Mouse (Mus musculus) liver, embryonic 12.5 days (tissue): ENCODE data around the gene Emilin3. TPM values are rescaled to one million over a fixed set of nuclear protein-coding genes. Genes with fewer than 3 reads are reported as not detected.

ENCODE experiments used
- ATAC-seq: fragments of 200-750 bp; cut with Nextera tagmentation; 2 replicates; pipeline ENCODE4 v1.8.0; 2017; ENCODE audit warnings: moderate number of reproducible peaks, mild to moderate bottlenecking, moderate library complexity
- H3K27ac ChIP-seq: fragments of 300-500 bp; sonication (generic); 2 replicates; pipeline ENCODE4 v1.5.1; 2016; ENCODE audit warnings: mild to moderate bottlenecking
- H3K27me3 ChIP-seq: fragments of 300-500 bp; sonication (generic); replicated peaks from 2 replicates; pipeline ENCODE4 v1.6.1; 2016; ENCODE audit warnings: mild to moderate bottlenecking, moderate library complexity
- H3K36me3 ChIP-seq: fragments of 300-500 bp; sonication (generic); 2 replicates; pipeline ENCODE4 v1.6.1; 2016; ENCODE audit warnings: mild to moderate bottlenecking, moderate library complexity
- H3K4me1 ChIP-seq: fragments of 300-500 bp; sonication (generic); 2 replicates; pipeline ENCODE4 v1.6.1; 2016
- H3K4me2 ChIP-seq: fragments of 300-500 bp; sonication (generic); 2 replicates; pipeline ENCODE4 v1.6.1; 2016; ENCODE audit warnings: mild to moderate bottlenecking, moderate library complexity
- H3K4me3 ChIP-seq: fragments of 300-500 bp; sonication (generic); 2 replicates; pipeline ENCODE4 v1.5.1; 2016; ENCODE audit warnings: mild to moderate bottlenecking, moderate library complexity
- H3K9ac ChIP-seq: fragments of 300-500 bp; sonication (generic); 2 replicates; pipeline ENCODE4 v1.6.1; 2016; ENCODE audit warnings: mild to moderate bottlenecking, moderate library complexity
- H3K9me3 ChIP-seq: fragments of 300-500 bp; sonication (generic); replicated peaks from 2 replicates; pipeline ENCODE4 v1.6.1; 2016; ENCODE audit warnings: mild to moderate bottlenecking, moderate library complexity
- WGBS: fragments of 180-500 bp; shearing (Covaris S2); methylation state at CpG from one replicate; pipeline ENCODE4 v1.1.7; 2016; ENCODE audit not compliant: insufficient replicate concordance; 5-methylcytosine and 5-hydroxymethylcytosine counted together
- polyA plus RNA-seq: library from polyadenylated mRNA; unstranded; fragments of >200 nt; fragmentation: Nextera tagmentation; extraction: Ambion mirVana; gene quantifications from 2 replicates; pipeline ENCODE4 v1.2.1, GENCODE M21; 2016

The Emilin3 gene
- polyA plus RNA-seq, 1 experiment from 2014 or later = 0.99 TPM

DNA sequence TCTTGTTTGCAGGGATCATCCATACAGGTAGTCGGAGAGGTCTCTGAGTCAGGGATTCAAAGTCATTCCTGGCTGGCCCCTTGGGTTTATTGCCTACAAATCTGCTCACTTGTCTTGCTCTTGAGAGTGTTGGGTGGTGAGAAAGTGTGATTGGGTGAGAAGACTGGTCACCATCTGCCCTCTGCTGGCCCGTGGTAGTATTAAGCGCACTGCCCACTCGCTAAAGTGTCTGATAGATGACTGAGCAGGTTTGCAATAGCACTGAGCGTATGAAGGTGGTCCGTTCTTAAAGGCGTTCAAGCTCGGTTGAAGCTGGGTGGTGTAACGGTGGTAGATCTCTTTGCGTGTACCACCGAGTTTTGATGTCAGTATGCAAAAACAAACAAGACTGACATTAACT, 24.8 kb downstream of the Emilin3 start:
- no peaks in the 10 kb centered on the region for H3K9me3 ChIP-seq
- H3K36me3 ChIP-seq = no peaks in the 10 kb centered on the region
- WGBS = 1% methylated on average over 11 of the region's 11 CpGs
- H3K4me3 ChIP-seq = peak overlapping the region; percentile 57
- H3K9ac ChIP-seq = peak overlapping the region; percentile 60; the same call in 1 of the 2 replicates
- no peak overlapping the region; the same call in 1 of the 2 replicates for H3K27ac ChIP-seq
- H3K4me2 ChIP-seq = peak overlapping the region; percentile 85
- peak; percentile 77 for ATAC-seq
- peaks cover 11% of the 10 kb centered on the region for H3K4me1 ChIP-seq
- peaks cover 20% of the 10 kb centered on the region for H3K27me3 ChIP-seq

DNA sequence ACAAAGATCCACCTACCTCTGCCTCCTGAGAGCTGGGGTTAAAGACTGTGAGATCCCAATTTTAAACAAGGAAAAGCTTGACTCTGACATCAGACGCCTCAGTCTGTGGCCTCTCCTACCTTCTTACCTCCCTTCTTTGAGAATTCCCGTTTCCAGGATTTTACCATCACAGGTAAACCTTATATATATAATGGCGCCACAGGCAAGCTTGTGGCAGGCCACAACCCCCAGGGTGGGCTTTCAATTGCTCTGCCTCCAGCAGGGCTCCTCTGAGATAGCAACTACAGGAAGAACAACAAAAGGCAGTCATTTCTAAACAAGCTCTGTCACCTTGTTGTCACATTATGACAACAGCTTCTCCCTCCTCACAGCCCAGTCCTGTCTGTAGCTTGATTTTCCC, 25.9 kb downstream of the Emilin3 start:
- H3K4me1 ChIP-seq = peaks cover 11% of the 10 kb centered on the region
- H3K36me3 ChIP-seq = no peaks in the 10 kb centered on the region
- H3K4me2 ChIP-seq = no peak overlapping the region
- ATAC-seq = no peak
- no peak overlapping the region for H3K4me3 ChIP-seq
- 60% methylated on average over 3 of the region's 3 CpGs for WGBS
- no peaks in the 10 kb centered on the region for H3K9me3 ChIP-seq
- H3K9ac ChIP-seq = no peak overlapping the region
- H3K27me3 ChIP-seq = peaks cover 20% of the 10 kb centered on the region
- H3K27ac ChIP-seq = no peak overlapping the region

DNA sequence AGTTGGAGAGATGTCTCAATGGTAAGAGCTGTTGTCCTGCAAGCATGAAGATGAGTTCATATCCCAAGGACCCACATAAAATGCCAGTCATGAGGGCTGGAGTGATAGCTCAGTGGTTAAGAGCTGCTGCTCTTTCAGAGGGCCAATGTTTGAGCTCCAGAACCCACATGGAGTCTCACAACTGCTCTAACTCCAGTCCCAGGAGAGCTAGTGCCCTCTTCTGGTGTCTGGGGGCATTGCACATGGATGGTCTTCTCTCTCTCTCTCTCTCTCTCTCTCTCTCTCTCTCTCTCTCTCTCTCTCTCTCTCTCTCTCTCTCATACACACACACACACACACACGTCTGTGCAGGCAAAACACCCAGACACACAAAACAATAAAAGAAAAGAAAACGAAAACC, 27.3 kb downstream of the Emilin3 start:
- H3K4me1 ChIP-seq = peaks cover 11% of the 10 kb centered on the region

DNA sequence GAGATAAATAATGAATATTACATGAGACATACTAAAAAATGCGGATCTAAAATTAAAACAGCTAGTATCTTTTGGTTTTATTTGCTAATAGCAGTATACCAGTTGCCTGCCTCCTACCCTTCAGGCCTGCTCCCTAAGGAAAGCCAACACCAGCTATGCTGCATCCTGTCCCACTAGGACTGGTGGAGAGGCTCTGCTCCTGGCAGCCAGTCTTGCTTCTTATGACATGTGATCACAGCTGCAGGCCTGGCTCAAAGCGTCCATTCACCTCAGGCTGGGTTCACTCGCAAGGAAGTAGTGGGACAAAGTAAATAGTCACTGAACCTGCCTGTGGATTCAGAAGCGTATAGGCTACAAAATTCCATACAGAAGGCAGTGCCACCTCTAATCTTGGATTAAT, 28.2 kb downstream of the Emilin3 start:
- H3K4me1 ChIP-seq = peaks cover 11% of the 10 kb centered on the region
- H3K4me2 ChIP-seq = no peak overlapping the region
- no peak overlapping the region for H3K9ac ChIP-seq
- no peak overlapping the region for H3K4me3 ChIP-seq
- WGBS = 67% methylated on average over 4 of the region's 4 CpGs
- peaks cover 7% of the 10 kb centered on the region for H3K27me3 ChIP-seq
- H3K27ac ChIP-seq = no peak overlapping the region
- ATAC-seq = no peak
- no peaks in the 10 kb centered on the region for H3K9me3 ChIP-seq
- H3K36me3 ChIP-seq = no peaks in the 10 kb centered on the region

More for the DNA sequence above, 27.3 kb downstream of the Emilin3 start:
- no peak overlapping the region for H3K4me3 ChIP-seq
- peaks cover 15% of the 10 kb centered on the region for H3K27me3 ChIP-seq
- no peak overlapping the region for H3K4me2 ChIP-seq
- no peaks in the 10 kb centered on the region for H3K9me3 ChIP-seq
- no peak overlapping the region for H3K27ac ChIP-seq
- H3K9ac ChIP-seq = no peak overlapping the region
- no peak for ATAC-seq
- no peaks in the 10 kb centered on the region for H3K36me3 ChIP-seq
- 20% methylated on average over 1 of the region's 2 CpGs for WGBS

DNA sequence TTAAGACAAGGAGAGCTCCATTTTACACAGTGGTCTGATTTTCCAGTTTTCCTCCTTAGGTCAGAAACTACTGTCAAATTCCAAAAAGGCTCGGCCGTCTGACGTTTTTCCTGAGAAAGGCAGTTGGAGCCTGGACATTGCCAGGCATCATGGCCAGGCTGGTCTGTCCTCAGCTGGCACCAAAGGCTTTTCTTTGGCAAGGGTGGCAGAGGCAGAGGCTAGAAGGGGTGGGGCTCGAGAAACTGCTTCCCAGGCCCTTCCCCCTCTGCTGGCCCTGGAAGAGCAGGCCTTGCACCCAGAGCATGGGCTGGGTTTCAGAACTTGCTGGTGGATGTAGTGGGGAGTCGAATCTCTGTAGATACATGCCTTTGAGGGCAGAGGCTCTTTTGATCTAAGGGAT, 29.7 kb downstream of the Emilin3 start:
- no peaks in the 10 kb centered on the region for H3K9me3 ChIP-seq
- no peak overlapping the region for H3K4me2 ChIP-seq
- ATAC-seq = no peak
- H3K4me3 ChIP-seq = no peak overlapping the region
- H3K36me3 ChIP-seq = no peaks in the 10 kb centered on the region
- peaks cover under 1% of the 10 kb centered on the region; the same call in 1 of the 2 replicates for H3K4me1 ChIP-seq
- no peak overlapping the region for H3K9ac ChIP-seq
- WGBS = 60% methylated on average over 5 of the region's 5 CpGs
- no peak overlapping the region for H3K27ac ChIP-seq
- no peaks in the 10 kb centered on the region for H3K27me3 ChIP-seq

DNA sequence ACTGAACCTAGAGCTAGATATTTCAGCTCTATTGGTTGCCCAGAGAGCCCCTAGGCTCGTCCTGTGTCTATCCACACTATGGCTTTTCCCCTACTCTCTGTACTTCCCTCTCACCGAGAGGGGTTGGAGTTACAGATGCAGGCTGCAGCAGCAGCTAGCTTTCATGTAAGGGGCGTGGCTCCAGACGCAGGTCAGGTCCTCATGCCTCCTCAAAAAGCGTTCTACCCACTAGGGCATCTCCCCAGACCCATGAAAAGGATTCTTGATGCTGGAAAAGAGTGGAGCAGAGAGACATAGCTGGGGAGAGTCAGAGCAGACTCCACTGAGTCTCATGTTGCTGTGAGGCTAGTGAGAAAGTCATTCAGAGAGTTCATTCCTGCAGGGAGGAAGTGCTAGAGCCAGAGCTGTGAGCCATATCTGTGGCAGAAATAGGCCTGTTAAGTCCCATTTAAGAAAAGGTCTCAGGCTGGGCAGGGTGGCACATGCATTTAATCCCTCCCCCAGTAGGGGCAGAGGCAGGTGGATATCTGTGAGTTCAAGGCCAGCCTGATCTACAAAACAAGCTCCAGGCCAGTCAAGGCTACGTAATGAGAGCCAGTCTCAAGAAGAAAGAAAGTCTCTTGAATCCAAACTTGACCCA, 30.5 kb downstream of the Emilin3 start:
- Histone ChIP-seq H3K4me2 (no peak overlapping the region), H3K27ac (no peak overlapping the region), H3K4me1 (no peaks in the 10 kb centered on the region), H3K36me3 (no peaks in the 10 kb centered on the region), H3K9ac (no peak overlapping the region), H3K4me3 (no peak overlapping the region), H3K9me3 (no peaks in the 10 kb centered on the region), H3K27me3 (no peaks in the 10 kb centered on the region)
- WGBS = 35% methylated on average over 6 of the region's 6 CpGs
- no peak for ATAC-seq

DNA sequence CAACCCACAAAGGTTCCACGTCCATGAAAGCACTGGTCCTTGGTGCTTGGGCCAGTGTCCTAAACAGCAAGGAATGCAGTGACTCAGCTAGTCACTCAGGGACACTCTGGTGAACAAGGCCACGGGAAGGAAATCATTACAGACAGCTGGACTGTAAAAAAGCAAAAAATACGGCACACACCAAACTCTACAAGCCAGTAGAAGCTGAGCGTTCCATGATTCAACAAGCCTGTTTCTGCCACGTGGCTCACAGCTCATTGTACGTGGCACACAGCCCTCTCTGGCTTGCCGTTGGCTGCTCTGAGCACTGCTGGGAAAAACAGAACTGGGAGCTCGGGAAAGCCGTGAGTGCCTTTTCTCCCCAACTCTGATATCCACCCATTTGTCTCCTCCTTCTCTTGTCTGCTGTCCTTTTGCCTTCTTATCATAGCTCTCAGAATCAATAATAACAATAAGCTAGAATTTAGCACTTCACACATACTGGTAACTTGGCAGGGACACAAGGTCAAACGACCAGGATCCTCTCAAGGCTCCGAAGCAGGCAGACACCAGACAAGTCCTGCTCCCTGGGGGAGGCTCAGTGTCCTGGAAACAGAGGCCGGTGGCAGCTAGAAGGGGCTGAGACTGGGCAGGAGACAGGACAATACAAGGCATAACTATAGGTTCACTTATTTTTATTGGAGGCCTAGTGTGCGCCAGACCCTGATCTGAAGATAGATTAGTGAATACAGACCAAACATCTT, 31.5 kb downstream of the Emilin3 start, which contains the start of gene Lpin3:
Gene Lpin3, plus strand, starts transcription at position 218 of the 743 bp plus-strand sequence.
- Histone ChIP-seq H3K9me3 (no peaks in the 10 kb centered on the region), H3K4me2 (no peak within 1 kb of the TSS), H3K27me3 (no peaks in the 10 kb centered on the region), H3K27ac (no peak within 1 kb of the TSS), H3K4me3 (no peak within 1 kb of the TSS), H3K4me1 (no peaks in the 10 kb centered on the region), H3K9ac (no peak within 1 kb of the TSS), H3K36me3 (no peaks in the 10 kb centered on the region)
- ATAC-seq = no peak
- 53% methylated on average over 13 of the region's 13 CpGs for WGBS

DNA sequence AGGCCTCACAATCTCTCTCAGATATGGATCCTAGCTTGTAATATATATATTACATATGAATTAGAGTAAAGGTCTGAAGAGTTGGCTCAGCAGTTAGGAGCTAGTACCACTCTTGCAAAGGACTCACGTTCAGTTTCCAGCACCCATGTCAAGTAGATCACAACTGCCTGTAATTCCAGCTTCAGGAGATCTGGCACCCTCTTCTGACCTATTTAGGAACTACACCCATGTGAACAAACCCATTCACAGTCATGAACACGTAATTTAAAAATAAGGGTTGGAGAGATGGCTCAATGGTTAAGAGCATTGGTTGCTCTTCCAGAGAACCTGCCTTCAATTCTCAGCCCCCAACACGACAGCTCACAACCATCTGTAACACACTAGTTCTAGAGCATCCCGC, 36.0 kb downstream of the Emilin3 start:
- H3K4me3 ChIP-seq = no peak overlapping the region
- H3K4me2 ChIP-seq = no peak overlapping the region
- no peaks in the 10 kb centered on the region for H3K27me3 ChIP-seq
- H3K9me3 ChIP-seq = no peaks in the 10 kb centered on the region
- WGBS = 80% methylated on average over 4 of the region's 4 CpGs
- H3K27ac ChIP-seq = no peak overlapping the region
- peaks cover 17% of the 10 kb centered on the region for H3K4me1 ChIP-seq
- no peaks in the 10 kb centered on the region for H3K36me3 ChIP-seq
- ATAC-seq = no peak
- H3K9ac ChIP-seq = no peak overlapping the region

DNA sequence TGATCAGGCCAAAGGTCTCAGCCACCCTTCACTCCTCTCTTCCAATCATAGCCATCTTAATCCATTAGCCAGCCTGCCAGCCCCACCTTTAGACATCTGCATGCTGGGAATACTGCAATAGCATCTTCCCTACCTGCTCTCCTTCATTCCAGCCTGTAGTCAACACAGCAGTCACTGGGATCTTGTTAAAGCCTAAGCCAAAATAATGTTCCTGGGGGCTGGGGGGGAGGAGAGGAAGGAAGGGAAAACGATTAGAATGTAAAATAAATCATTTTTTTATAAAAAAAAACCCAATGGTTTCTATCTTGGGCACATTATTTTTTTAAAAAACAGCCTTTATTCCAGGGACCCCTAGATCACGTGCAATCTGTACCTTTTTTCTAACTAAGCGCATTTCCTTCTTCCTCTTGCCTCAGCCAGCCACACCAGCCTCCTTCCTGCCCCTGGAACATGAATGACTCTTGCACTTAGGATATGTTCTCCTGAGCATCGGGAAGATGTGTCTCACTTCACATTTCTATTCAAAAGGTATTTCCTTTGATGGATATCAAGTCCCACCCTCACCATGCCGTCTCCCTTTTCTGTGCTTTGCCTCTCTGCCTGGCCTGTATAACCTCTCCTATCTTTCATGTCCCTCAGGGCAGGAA, 37.8 kb downstream of the Emilin3 start:
- Histone ChIP-seq H3K27ac (no peak overlapping the region), H3K4me1 (peaks cover 18% of the 10 kb centered on the region), H3K4me2 (no peak overlapping the region), H3K36me3 (no peaks in the 10 kb centered on the region), H3K9me3 (no peaks in the 10 kb centered on the region), H3K27me3 (0 out of 2 replicates have a peak, but pooled peaks cover 3% of the 10 kb centered on the region), H3K9ac (no peak overlapping the region), H3K4me3 (no peak overlapping the region)
- WGBS = 64% methylated on average over 5 of the region's 5 CpGs
- ATAC-seq = no peak

DNA sequence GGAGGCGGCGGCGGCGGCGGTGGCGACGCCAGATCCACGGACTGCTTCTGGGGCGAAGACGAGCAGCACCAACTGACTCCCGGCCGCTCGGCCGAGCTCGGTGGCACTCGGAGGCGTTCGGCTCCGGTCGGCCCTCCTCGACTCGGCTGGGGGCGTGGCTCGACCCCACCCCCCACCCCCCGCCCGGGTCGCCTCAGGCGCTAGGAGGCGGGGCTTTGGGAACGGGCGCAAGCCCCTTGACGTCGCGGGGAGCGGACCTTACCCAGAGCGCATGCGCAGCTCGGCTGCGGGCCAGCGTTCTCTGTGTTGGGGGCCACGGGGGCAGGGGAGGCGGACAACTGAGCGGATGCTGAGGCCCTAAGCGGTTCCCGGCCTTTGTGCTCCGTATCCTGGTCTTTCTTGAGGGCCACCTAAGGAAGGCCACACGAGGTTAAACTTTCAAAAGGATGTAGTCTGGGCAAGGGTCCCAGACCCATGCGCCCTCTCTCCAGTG, 39.2 kb downstream of the Emilin3 start, which contains the start of gene Zhx3:
Gene Zhx3, minus strand, starts transcription at position 109 of the 493 bp plus-strand sequence.
- Histone ChIP-seq H3K4me3 (peak within 1 kb of the TSS; percentile 82), H3K27me3 (0 out of 2 replicates have a peak, but pooled peaks cover 3% of the 10 kb centered on the region), H3K36me3 (no peaks in the 10 kb centered on the region), H3K4me2 (peak within 1 kb of the TSS; percentile 99), H3K27ac (peak within 1 kb of the TSS; percentile 90), H3K9me3 (no peaks in the 10 kb centered on the region), H3K9ac (peak within 1 kb of the TSS; percentile 94), H3K4me1 (peaks cover 18% of the 10 kb centered on the region)
- ATAC-seq = peak; percentile 94
- 1% methylated on average over 40 of the region's 48 CpGs for WGBS

DNA sequence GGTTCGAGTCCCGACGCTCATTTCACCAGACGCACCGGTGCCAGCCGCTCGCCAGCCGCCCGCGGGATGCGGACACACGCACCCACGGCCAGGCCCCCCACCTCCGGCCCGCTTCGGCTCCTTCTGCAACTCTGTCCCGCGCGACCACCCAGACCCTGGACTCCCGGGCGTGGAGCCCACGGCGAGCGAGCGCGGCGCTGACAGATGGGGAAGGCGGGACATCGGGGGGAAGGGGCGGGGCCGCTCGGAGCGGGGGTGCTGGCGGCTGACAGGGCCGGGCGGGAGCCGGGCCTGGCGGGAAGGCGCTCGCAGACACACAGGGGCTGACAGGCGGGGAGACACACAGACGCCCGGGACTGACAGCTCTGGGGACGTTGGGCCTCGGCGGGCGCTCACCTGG, 39.7 kb downstream of the Emilin3 start:
- ATAC-seq = peak; percentile 89
- Histone ChIP-seq H3K4me2 (peak overlapping the region; percentile 99), H3K27ac (peak overlapping the region; percentile 90), H3K4me3 (peak overlapping the region; percentile 82), H3K9ac (peak overlapping the region; percentile 94), H3K4me1 (peaks cover 18% of the 10 kb centered on the region), H3K9me3 (no peaks in the 10 kb centered on the region), H3K27me3 (0 out of 2 replicates have a peak, but pooled peaks cover 3% of the 10 kb centered on the region), H3K36me3 (no peaks in the 10 kb centered on the region)
- WGBS = under 1% methylated on average over 45 of the region's 47 CpGs

DNA sequence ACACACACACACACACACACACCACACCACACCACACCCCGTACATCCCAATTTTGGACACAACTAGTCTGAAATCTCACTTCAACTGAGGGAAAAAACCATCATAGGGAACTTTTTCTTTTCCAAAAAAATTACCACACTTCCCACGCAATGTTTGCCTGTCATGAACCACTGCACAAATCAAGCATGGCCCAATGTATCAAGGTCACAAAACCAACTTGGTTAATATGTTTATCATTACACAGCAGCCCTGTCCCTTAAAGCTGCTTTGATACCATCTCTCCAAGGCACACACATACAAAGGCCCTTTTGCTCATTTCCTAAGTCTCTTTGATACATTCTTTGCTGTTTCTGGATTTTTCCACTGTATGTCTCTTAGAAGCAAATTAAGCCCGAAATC, 40.8 kb downstream of the Emilin3 start:
- H3K9ac ChIP-seq = no peak overlapping the region
- H3K27me3 ChIP-seq = 0 out of 2 replicates have a peak, but pooled peaks cover 3% of the 10 kb centered on the region
- H3K27ac ChIP-seq = no peak overlapping the region
- H3K36me3 ChIP-seq = no peaks in the 10 kb centered on the region
- H3K4me3 ChIP-seq = no peak overlapping the region
- WGBS = 81% methylated on average over 3 of the region's 3 CpGs
- no peak for ATAC-seq
- H3K4me2 ChIP-seq = peak overlapping the region; percentile 5; the same call in 1 of the 2 replicates
- peaks cover 18% of the 10 kb centered on the region for H3K4me1 ChIP-seq
- H3K9me3 ChIP-seq = no peaks in the 10 kb centered on the region
